Mouse (Mus musculus) neural tube, embryonic 13.5 days (tissue): ENCODE data around the gene Cfap45. TPM values are rescaled to one million over a fixed set of nuclear protein-coding genes. Genes with fewer than 3 reads are reported as not detected.
A peak's percentile ranks its signal among the peaks of the same experiment; 100 is the strongest.

Source experiments
- ATAC-seq: fragments of 200-750 bp; cut with Nextera tagmentation; 2 replicates; pipeline ENCODE4 v1.8.0; 2017; ENCODE audit warnings: low read depth, mild to moderate bottlenecking, moderate TSS enrichment, moderate library complexity
- H3K27ac ChIP-seq: fragments of 300-500 bp; sonication (generic); replicated peaks from 2 replicates; pipeline ENCODE4 v1.5.1; 2015; ENCODE audit warnings: moderate library complexity, mild to moderate bottlenecking, inconsistent platforms
- H3K27me3 ChIP-seq: fragments of 300-500 bp; sonication (generic); 2 replicates; pipeline ENCODE4 v1.6.1; 2015; ENCODE audit warnings: mild to moderate bottlenecking, inconsistent platforms
- H3K36me3 ChIP-seq: fragments of 300-500 bp; sonication (generic); 2 replicates; pipeline ENCODE4 v1.6.1; 2015; ENCODE audit warnings: mild to moderate bottlenecking, inconsistent platforms
- H3K4me1 ChIP-seq: fragments of 300-500 bp; sonication (generic); replicated peaks from 2 replicates; pipeline ENCODE4 v1.6.1; 2015; ENCODE audit warnings: inconsistent platforms
- H3K4me2 ChIP-seq: fragments of 300-500 bp; sonication (generic); 2 replicates; pipeline ENCODE4 v1.6.1; 2015; ENCODE audit warnings: inconsistent platforms, mild to moderate bottlenecking, moderate library complexity
- H3K4me3 ChIP-seq: fragments of 300-500 bp; sonication (generic); 2 replicates; pipeline ENCODE4 v1.5.1; 2015; ENCODE audit warnings: mild to moderate bottlenecking, inconsistent platforms
- H3K9ac ChIP-seq: fragments of 300-500 bp; sonication (generic); 2 replicates; pipeline ENCODE4 v1.6.1; 2015; ENCODE audit warnings: moderate library complexity, mild to moderate bottlenecking, inconsistent platforms
- H3K9me3 ChIP-seq: fragments of 300-500 bp; sonication (generic); 2 replicates; pipeline ENCODE4 v1.6.1; 2016; ENCODE audit warnings: inconsistent platforms
- WGBS: fragments of 180-500 bp; shearing (Covaris S2); methylation state at CpG from one replicate; pipeline ENCODE4 v1.1.7; 2015; 5-methylcytosine and 5-hydroxymethylcytosine counted together
- polyA plus RNA-seq: library from polyadenylated mRNA; unstranded; fragments of >200 nt; fragmentation: Nextera tagmentation; extraction: Ambion mirVana; gene quantifications from 2 replicates; pipeline ENCODE4 v1.2.1, GENCODE M21; 2015

Cfap45 gene
- polyA plus RNA-seq, 1 experiment from 2014 or later, result 3.1 TPM

DNA sequence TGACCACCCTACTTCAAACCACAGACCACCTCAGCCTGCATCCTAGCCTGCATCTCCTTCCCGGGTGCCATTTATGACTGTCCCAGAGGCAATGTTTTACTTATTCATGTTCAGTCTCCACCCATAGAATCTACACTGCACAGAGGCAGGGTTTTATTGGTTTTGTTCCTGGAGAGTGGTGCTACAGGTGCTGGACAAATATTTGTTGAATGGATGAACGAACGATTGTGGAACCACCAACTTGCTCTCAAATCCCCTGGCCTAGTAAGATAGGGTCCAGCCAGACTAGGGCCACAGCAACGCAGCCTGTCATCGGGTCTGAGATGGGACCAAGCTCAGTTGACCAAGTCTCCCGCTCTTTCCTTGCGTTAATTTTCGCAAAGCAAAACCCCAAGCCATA is 10.6 kb upstream of the Cfap45 start:
- H3K27ac ChIP-seq, result no peak overlapping the region
- H3K4me3 ChIP-seq, result no peak overlapping the region
- 50% methylated on average over 8 of the region's 8 CpGs for WGBS
- peaks cover 7% of the 10 kb centered on the region; the same call in 1 of the 2 replicates for H3K36me3 ChIP-seq
- H3K4me2 ChIP-seq, result no peak overlapping the region
- peaks cover 18% of the 10 kb centered on the region for H3K4me1 ChIP-seq
- no peaks in the 10 kb centered on the region for H3K9me3 ChIP-seq
- no peaks in the 10 kb centered on the region for H3K27me3 ChIP-seq
- H3K9ac ChIP-seq, result no peak overlapping the region
- ATAC-seq, result no peak

DNA sequence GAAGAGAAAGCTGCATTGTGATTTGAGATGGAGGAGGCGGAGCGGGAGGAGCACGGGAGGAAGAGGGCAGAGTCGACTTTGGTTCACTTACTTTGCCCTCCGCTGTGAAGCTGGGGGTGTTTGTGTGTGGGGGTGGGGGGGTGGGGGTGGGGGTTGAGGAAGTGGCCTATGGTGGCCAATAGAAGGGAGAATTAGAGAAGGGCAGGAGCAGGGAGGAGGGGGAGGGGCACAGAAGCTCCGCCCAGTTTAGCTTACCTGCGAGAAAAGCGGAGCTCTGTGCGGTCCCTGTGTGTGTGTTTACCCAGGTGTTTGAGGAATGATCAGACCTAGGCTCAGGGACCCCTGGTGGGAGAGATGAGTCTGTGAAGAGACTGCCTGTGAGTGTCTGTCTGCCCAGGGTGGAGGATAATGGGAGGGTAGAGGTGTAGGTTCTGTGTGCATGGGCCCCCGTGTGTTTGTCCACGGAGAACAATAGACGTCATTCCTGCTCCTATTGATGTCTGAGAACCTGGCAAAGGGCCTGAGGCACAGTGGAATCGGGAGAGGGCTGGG is 10.1 kb upstream of the Cfap45 start:
- H3K4me2 ChIP-seq, result no peak overlapping the region
- no peak overlapping the region for H3K4me3 ChIP-seq
- H3K36me3 ChIP-seq, result peaks cover 5% of the 10 kb centered on the region; the same call in 1 of the 2 replicates
- H3K4me1 ChIP-seq, result peaks cover 16% of the 10 kb centered on the region; the same call in 1 of the 2 replicates
- no peaks in the 10 kb centered on the region for H3K9me3 ChIP-seq
- no peak overlapping the region for H3K27ac ChIP-seq
- no peaks in the 10 kb centered on the region for H3K27me3 ChIP-seq
- no peak overlapping the region for H3K9ac ChIP-seq
- 26% methylated on average over 13 of the region's 13 CpGs for WGBS
- no peak for ATAC-seq

DNA sequence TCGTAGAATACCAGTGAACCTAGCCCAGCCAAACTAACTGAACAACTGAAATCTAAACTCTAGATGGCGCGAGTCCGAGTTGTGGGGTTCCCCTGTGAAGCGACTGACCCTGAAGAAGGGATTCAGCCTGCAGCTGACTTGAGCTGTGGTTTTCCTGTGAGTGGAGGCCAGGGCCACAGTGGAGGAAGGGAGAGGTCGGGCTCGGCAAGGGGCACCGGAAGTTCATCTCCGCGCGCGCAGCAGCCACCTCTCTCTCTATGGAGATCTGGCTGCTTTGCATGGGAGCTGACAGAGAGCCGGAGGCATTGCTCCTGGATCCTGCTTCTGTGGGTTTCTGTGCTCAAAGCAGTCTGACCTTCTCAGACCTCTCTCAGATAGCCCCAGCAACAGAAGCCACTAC is 7.6 kb upstream of the Cfap45 start:
- Histone ChIP-seq H3K4me1 (peaks cover 14% of the 10 kb centered on the region; the same call in 1 of the 2 replicates), H3K9me3 (peaks cover 5% of the 10 kb centered on the region; the same call in 1 of the 2 replicates), H3K27ac (no peak overlapping the region), H3K36me3 (no peaks in the 10 kb centered on the region), H3K9ac (0 out of 2 replicates have a peak overlapping the region, but pooled peaks have one; percentile 38), H3K4me2 (peak overlapping the region; percentile 25; the same call in 1 of the 2 replicates), H3K27me3 (no peaks in the 10 kb centered on the region), H3K4me3 (no peak overlapping the region)
- WGBS, result 34% methylated on average over 13 of the region's 13 CpGs
- no peak for ATAC-seq

DNA sequence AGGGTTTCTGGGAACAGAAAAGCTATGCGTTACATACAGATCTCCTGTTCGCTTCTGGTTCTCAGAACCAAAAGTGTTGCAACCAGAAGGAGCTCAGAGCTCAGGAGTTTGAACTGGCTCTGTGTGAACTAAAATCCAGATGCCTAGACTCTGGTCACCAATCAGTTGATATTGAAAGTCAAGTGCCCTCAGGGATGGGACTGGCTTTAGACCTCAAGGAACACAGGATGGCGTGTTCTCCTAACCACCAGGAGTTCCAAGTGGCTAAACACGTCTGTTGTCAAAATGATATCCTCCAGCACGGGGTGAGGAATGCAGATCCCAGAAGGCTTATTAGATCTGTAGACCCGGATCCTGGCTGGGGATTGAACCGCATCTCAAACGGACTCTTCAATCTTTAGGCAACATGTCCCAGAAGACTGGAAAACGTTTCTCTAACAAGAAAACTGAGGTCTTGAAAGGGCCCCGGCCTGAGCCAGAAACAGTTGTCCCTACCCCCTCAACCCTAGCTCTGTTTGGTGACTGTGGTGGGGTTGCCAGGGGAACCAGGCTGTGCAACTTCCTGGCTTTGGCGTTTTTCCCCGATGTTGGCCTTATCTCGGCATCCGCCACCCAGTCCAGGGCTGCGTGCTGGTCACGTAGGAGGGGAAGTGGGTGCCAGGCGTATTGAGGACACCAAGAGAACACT is 6.9 kb upstream of the Cfap45 start:
- peaks cover 5% of the 10 kb centered on the region; the same call in 1 of the 2 replicates for H3K9me3 ChIP-seq
- H3K27me3 ChIP-seq, result no peaks in the 10 kb centered on the region
- H3K9ac ChIP-seq, result no peak overlapping the region
- H3K4me3 ChIP-seq, result no peak overlapping the region
- no peak overlapping the region for H3K4me2 ChIP-seq
- peaks cover 11% of the 10 kb centered on the region; the same call in 1 of the 2 replicates for H3K4me1 ChIP-seq
- H3K27ac ChIP-seq, result no peak overlapping the region
- WGBS, result 80% methylated on average over 17 of the region's 17 CpGs
- H3K36me3 ChIP-seq, result no peaks in the 10 kb centered on the region
- no peak for ATAC-seq

DNA sequence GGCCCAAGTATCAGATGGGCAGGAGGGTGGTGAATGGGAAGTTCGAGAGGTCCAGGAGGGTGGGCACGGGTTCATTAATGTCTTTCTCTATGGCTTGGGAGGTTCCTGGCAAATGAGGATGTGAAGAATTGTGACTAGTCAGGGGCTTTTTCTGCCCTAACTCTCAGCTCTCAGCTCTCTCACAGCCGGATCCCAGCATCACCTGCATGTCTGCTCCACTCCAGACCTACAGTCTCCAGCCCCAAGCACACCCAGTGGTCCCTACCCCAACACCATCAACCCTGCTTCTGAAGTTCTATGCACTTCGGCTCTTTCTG is 6.4 kb upstream of the Cfap45 start:
- peaks cover 11% of the 10 kb centered on the region; the same call in 1 of the 2 replicates for H3K4me1 ChIP-seq
- no peak overlapping the region for H3K4me3 ChIP-seq
- H3K9me3 ChIP-seq, result peaks cover 5% of the 10 kb centered on the region; the same call in 1 of the 2 replicates
- no peak overlapping the region for H3K4me2 ChIP-seq
- H3K9ac ChIP-seq, result no peak overlapping the region
- ATAC-seq, result no peak
- 76% methylated on average over 4 of the region's 4 CpGs for WGBS
- H3K36me3 ChIP-seq, result no peaks in the 10 kb centered on the region
- no peaks in the 10 kb centered on the region for H3K27me3 ChIP-seq
- H3K27ac ChIP-seq, result no peak overlapping the region

DNA sequence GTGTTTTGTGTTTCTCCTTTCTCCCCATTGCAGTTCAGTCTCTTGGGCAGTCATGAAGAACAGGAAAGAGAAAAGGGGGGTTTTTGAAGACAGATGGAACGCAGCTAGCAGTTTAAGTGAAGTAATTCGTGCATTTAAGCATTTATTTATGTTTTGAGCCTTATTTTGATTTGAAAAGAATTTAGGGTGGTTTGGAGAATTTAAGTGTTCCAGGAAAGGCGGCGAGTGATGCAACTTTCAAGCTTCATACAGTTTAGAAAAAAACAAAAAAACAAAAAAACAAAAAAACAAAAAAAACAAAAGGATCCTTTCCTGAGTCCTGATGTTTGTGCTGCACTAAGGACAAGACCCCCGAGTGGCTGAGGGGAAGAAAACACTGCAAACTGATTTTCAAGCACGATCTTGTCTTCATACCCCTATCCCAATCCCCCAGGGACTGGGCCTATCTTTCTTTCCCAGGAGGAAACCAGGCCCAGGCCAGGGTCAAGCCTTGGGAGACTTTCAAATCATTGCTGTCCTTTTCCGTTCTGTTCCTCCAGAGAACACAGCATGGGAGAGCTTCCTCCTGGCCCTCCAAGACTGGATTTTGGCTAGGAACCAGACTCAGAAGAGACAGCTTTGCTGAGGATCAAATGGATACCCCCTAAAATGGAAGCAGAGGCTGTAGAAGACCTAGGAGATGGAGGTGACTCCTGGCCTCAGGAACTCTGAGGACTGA is 5.9 kb upstream of the Cfap45 start:
- ATAC-seq, result no peak
- peaks cover 5% of the 10 kb centered on the region; the same call in 1 of the 2 replicates for H3K9me3 ChIP-seq
- no peak overlapping the region for H3K4me3 ChIP-seq
- H3K4me1 ChIP-seq, result peaks cover 11% of the 10 kb centered on the region; the same call in 1 of the 2 replicates
- no peaks in the 10 kb centered on the region for H3K27me3 ChIP-seq
- 83% methylated on average over 7 of the region's 7 CpGs for WGBS
- H3K27ac ChIP-seq, result no peak overlapping the region
- H3K36me3 ChIP-seq, result no peaks in the 10 kb centered on the region
- no peak overlapping the region for H3K4me2 ChIP-seq
- H3K9ac ChIP-seq, result no peak overlapping the region

DNA sequence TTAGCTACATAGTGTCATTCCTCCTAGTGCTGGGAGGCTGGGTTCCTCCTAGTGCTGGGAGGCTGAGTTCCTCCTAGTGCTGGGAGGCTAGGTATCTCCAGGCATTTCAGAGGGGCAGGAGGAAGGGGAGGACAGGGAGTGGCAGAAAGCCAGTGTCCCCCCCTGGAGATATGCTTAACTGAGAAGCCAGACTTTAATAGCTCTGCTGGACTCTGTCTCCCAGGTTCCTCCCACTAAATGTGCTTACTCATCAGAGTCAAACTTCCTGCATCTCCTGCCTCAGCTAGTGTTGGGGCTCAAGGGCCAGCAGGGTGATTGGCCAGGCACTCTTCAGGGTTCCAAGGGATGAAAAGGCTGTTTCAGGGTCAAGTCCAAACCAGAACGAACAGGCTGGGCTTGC is 5.2 kb upstream of the Cfap45 start:
- Histone ChIP-seq H3K36me3 (no peaks in the 10 kb centered on the region), H3K4me3 (no peak overlapping the region), H3K27ac (no peak overlapping the region), H3K27me3 (no peaks in the 10 kb centered on the region), H3K9ac (no peak overlapping the region), H3K4me1 (peaks cover 15% of the 10 kb centered on the region), H3K4me2 (no peak overlapping the region), H3K9me3 (peaks cover 5% of the 10 kb centered on the region; the same call in 1 of the 2 replicates)
- ATAC-seq, result no peak
- WGBS, result 62% methylated on average over 1 of the region's 1 CpGs

DNA sequence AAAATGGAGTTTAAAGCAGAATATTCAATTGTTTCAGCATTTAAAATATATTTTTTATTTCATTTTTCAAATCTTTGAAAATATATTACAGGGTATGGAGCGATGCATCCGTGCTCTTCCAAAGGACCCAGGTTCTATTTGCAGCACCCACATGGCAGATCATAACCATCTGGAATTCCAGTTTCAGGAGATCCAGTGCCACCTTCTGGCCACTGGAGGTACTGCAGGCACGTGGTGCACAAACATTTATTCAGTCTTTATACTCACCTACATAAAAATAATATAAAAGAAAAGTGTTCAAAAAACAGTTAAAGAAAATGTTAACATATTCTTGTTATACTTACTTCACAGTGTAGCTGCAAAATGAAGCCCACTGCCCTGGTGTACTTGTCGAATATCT is 2.6 kb upstream of the Cfap45 start:
- Histone ChIP-seq H3K9ac (no peak overlapping the region), H3K27me3 (no peaks in the 10 kb centered on the region; the same call in 1 of the 2 replicates), H3K27ac (no peak overlapping the region), H3K4me3 (no peak overlapping the region), H3K4me1 (peaks cover 21% of the 10 kb centered on the region), H3K4me2 (no peak overlapping the region), H3K9me3 (peaks cover 5% of the 10 kb centered on the region; the same call in 1 of the 2 replicates), H3K36me3 (no peaks in the 10 kb centered on the region)
- ATAC-seq, result no peak
- 76% methylated on average over 4 of the region's 4 CpGs for WGBS

DNA sequence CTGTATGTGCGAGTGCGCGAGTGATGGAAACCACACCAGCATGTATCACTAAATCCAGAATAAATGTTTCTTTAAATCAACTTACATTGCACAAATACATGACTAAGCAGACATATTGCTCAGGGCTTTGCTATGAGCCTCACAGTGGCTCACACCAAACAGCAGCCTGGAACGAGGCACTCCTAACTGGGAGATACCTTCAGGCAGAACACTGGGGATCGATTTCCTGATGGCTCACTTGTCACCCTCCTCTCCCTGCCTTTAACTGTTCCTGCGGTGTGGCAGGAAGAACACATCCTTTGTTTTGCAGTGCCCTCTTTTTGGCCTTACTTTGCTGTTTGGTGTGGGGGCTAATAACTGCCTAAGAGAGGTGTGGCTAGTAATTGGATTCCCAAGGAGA is 957 bp upstream of the Cfap45 start:
- peaks cover 16% of the 10 kb centered on the region for H3K4me1 ChIP-seq
- no peak for ATAC-seq
- H3K27me3 ChIP-seq, result no peaks in the 10 kb centered on the region; the same call in 1 of the 2 replicates
- no peaks in the 10 kb centered on the region for H3K36me3 ChIP-seq
- no peak overlapping the region for H3K9ac ChIP-seq
- H3K9me3 ChIP-seq, result peaks cover 5% of the 10 kb centered on the region; the same call in 1 of the 2 replicates
- no peak overlapping the region for H3K4me2 ChIP-seq
- H3K4me3 ChIP-seq, result no peak overlapping the region
- 68% methylated on average over 6 of the region's 6 CpGs for WGBS
- no peak overlapping the region for H3K27ac ChIP-seq

DNA sequence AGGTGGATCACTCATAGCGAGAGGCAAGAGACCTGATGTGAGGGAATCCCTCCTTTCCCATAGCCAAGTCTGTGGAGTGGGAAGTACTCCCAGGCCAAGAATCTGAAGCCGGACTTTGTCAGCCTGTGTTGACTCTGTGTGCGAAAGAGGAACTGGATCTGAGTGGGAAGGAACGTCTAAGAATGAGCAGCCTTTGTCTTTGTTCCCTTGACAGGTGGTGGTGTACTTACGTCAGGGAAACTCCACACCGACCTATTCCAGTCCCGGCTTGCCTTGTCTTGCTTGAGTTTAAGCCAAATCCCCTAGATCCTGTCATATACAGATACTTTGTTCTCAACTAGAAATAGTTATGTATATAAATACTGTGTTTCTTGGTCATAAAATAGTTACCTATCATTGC is 1.9 kb downstream of the Cfap45 start:
- 0 out of 2 replicates have a peak, but pooled peaks cover 1% of the 10 kb centered on the region for H3K9me3 ChIP-seq
- no peak overlapping the region for H3K4me3 ChIP-seq
- ATAC-seq, result no peak
- 74% methylated on average over 7 of the region's 7 CpGs for WGBS
- H3K27ac ChIP-seq, result no peak overlapping the region
- H3K27me3 ChIP-seq, result peaks cover 9% of the 10 kb centered on the region
- H3K4me2 ChIP-seq, result no peak overlapping the region
- H3K4me1 ChIP-seq, result peaks cover 25% of the 10 kb centered on the region
- no peaks in the 10 kb centered on the region for H3K36me3 ChIP-seq
- no peak overlapping the region for H3K9ac ChIP-seq

DNA sequence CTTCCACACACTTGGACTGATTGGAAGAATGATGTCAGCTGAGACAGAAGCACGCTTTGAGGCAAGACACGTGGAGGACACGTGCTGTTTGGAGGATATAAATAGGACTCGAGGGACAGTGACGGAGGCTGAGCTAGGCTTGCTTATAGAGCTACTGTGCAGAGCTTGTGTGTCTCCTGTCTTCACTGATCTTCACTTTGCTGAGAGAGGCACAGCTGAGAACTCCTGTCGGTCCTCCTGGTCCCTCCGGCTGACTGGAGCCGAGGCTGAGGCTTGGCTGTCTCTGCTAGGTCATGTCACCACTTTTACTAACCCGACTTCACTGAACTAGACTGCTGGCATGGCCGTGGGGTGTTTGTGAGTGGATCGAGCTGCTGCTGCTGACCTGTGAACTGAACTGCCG is 3.1 kb downstream of the Cfap45 start:
- Histone ChIP-seq H3K27ac (no peak overlapping the region), H3K9me3 (no peaks in the 10 kb centered on the region), H3K4me2 (no peak overlapping the region), H3K9ac (no peak overlapping the region), H3K36me3 (no peaks in the 10 kb centered on the region), H3K4me3 (no peak overlapping the region), H3K4me1 (peaks cover 25% of the 10 kb centered on the region), H3K27me3 (peaks cover 13% of the 10 kb centered on the region)
- WGBS, result 55% methylated on average over 12 of the region's 12 CpGs
- no peak for ATAC-seq
